Comparison of ENCODE assay signal across 8 mouse cellular contexts in the genomic region with DNA sequence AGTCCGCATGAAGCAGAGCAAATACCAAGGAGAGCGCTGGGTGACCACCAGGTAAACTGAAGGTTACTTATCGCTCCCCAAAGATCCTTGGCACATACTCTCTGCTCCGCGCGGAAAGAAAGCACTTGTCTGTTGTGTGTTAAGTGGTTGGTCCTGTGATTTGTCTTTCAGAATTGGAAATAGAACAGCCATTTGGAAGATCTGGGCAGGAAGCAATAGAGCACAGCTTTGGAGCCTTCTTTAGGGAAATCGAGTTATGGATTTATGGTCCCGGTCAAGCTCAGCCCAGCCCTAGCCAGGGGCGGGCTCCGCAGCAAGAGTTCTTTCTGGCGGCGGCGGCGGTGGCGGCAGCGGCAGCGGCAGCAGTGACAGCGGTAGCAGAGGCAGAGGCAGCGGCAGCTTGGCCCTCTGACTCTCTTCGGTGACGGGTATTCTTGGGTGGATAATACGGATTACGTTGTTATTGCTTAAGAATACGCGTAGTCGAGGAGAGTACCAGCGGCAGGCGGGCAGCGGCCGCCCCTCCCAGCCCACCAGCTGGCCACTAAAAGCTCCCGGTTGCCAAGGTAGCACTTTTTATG.
DNase-seq lines count a peak whose midpoint lies in the region; ATAC-seq and TF ChIP-seq lines count a peak whose summit lies in the region.

No protein-coding gene starts in this region.

- no peak for TF ChIP-seq POLR2A in ES-Bruce4 (IDR thresholded peaks at IDR 0.05; ENCODE audit: insufficient read depth, low read length)

- H3K4me1 ChIP-seq in ES-Bruce4 (ENCODE audit: control insufficient read depth, insufficient read depth, low read length): no peaks in the 10 kb centered on the region
- H3K4me1 ChIP-seq in embryonic facial prominence, embryonic 13.5 days: peaks cover 31% of the 10 kb centered on the region
- H3K4me1 ChIP-seq in intestine, embryonic 14.5 days (replicated peaks; ENCODE audit: control insufficient read depth, insufficient read depth, low read length): no peaks in the 10 kb centered on the region; the same call in 1 of the 2 replicates
- H3K4me1 ChIP-seq in midbrain, embryonic 13.5 days (replicated peaks): peaks cover 21% of the 10 kb centered on the region

- 2% methylated on average over 31 of the region's 31 CpGs for WGBS in embryonic facial prominence, embryonic 13.5 days
- 1% methylated on average over 31 of the region's 31 CpGs for WGBS in intestine, embryonic 14.5 days
- 2% methylated on average over 31 of the region's 31 CpGs for WGBS in midbrain, embryonic 13.5 days

- TF ChIP-seq CTCF in ES-Bruce4 (IDR thresholded peaks at IDR 0.05; ENCODE audit: low read depth, low read length): no peak

- peak overlapping the region; percentile 85 for H3K4me2 ChIP-seq in embryonic facial prominence, embryonic 13.5 days
- H3K4me2 ChIP-seq in intestine, embryonic 14.5 days (ENCODE audit: low read length): peak overlapping the region; percentile 64
- H3K4me2 ChIP-seq in midbrain, embryonic 13.5 days (replicated peaks): peak overlapping the region; percentile 96

- no peak overlapping the region for H3K9ac ChIP-seq in ES-Bruce4 (ENCODE audit: low read depth, poor library complexity, severe bottlenecking)
- H3K9ac ChIP-seq in embryonic facial prominence, embryonic 13.5 days: peak overlapping the region; percentile 55; the same call in 1 of the 2 replicates
- H3K9ac ChIP-seq in intestine, embryonic 14.5 days (ENCODE audit: low read length): no peak overlapping the region
- H3K9ac ChIP-seq in midbrain, embryonic 13.5 days (replicated peaks): peak overlapping the region; percentile 75

- no peak for TF ChIP-seq EP300 in ES-Bruce4 (IDR thresholded peaks at IDR 0.05; ENCODE audit: insufficient read depth, low read depth, low read length)

- no peak for ATAC-seq in embryonic facial prominence, embryonic 13.5 days (ENCODE audit: insufficient number of reproducible peaks, insufficient read depth, low FRiP score, low TSS enrichment, low read depth)
- no peak for ATAC-seq in intestine, embryonic 14.5 days (replicated peaks; ENCODE audit: low FRiP score, low TSS enrichment, low read depth)
- peak; percentile 54 for ATAC-seq in midbrain, embryonic 13.5 days

- peak overlapping the region; percentile 59 for H3K4me3 ChIP-seq in ES-Bruce4 (ENCODE audit: low read depth, low read length)
- H3K4me3 ChIP-seq in embryonic facial prominence, embryonic 13.5 days: peak overlapping the region; percentile 47
- peak overlapping the region; percentile 42 for H3K4me3 ChIP-seq in intestine, embryonic 14.5 days (ENCODE audit: low read depth, low read length)
- H3K4me3 ChIP-seq in midbrain, embryonic 13.5 days (replicated peaks): peak overlapping the region; percentile 59

- no peaks in the 10 kb centered on the region for H3K9me3 ChIP-seq in ES-Bruce4 (replicated peaks; ENCODE audit: control insufficient read depth, insufficient read depth, low read length, poor library complexity, severe bottlenecking)
- H3K9me3 ChIP-seq in embryonic facial prominence, embryonic 13.5 days: no peaks in the 10 kb centered on the region
- no peaks in the 10 kb centered on the region for H3K9me3 ChIP-seq in intestine, embryonic 14.5 days (ENCODE audit: control insufficient read depth, low read length)
- no peaks in the 10 kb centered on the region for H3K9me3 ChIP-seq in midbrain, embryonic 13.5 days

- DNase-seq in cerebellum, postnatal 25 days: peak; percentile 48 to 52
- DNase-seq in cerebellum, adult 11-12 months: no peak
- DNase-seq in intestine, embryonic 14.5 days (ENCODE audit: low spot score): peak; percentile 59
- no peak for DNase-seq in urinary bladder, postnatal 36 days (ENCODE audit: low spot score in 2 of 2)
- no peak for DNase-seq in spleen, adult 12 weeks (ENCODE audit: low spot score)

- H3K27ac ChIP-seq in ES-Bruce4 (ENCODE audit: insufficient read depth, low read length): no peak overlapping the region
- H3K27ac ChIP-seq in embryonic facial prominence, embryonic 13.5 days: no peak overlapping the region
- no peak overlapping the region for H3K27ac ChIP-seq in intestine, embryonic 14.5 days (ENCODE audit: low read depth)
- H3K27ac ChIP-seq in midbrain, embryonic 13.5 days: peak overlapping the region; percentile 87

- peaks cover 6% of the 10 kb centered on the region for H3K27me3 ChIP-seq in ES-Bruce4 (ENCODE audit: control insufficient read depth, insufficient read depth, low read length, poor library complexity, severe bottlenecking)
- H3K27me3 ChIP-seq in embryonic facial prominence, embryonic 13.5 days: peaks cover 71% of the 10 kb centered on the region
- peaks cover 64% of the 10 kb centered on the region for H3K27me3 ChIP-seq in intestine, embryonic 14.5 days (replicated peaks; ENCODE audit: control insufficient read depth, insufficient read depth, low read length)
- H3K27me3 ChIP-seq in midbrain, embryonic 13.5 days: peaks cover 26% of the 10 kb centered on the region

- no peaks in the 10 kb centered on the region for H3K36me3 ChIP-seq in ES-Bruce4 (ENCODE audit: control insufficient read depth, insufficient read depth, low read length, poor library complexity, severe bottlenecking)
- no peaks in the 10 kb centered on the region for H3K36me3 ChIP-seq in embryonic facial prominence, embryonic 13.5 days
- H3K36me3 ChIP-seq in intestine, embryonic 14.5 days (ENCODE audit: control insufficient read depth, insufficient read depth, low read length): no peaks in the 10 kb centered on the region
- H3K36me3 ChIP-seq in midbrain, embryonic 13.5 days: no peaks in the 10 kb centered on the region

Comparison
In these comparisons a context has a peak if more than half of its experiments do, and no peak if none do; other contexts are left out.
1. DNase-seq: peak in cerebellum, postnatal 25 days (2 of 2) and intestine, embryonic 14.5 days (single experiment); none in cerebellum, adult 11-12 months (single experiment), urinary bladder, postnatal 36 days (0 of 2) and spleen, adult 12 weeks (single experiment).
2. H3K9ac ChIP-seq: peak in embryonic facial prominence, embryonic 13.5 days (single experiment) and midbrain, embryonic 13.5 days (single experiment); none in ES-Bruce4 (single experiment) and intestine, embryonic 14.5 days (single experiment).
3. Peak in every context shown above with its lines, with median percentiles within 50 percentile points of each other: H3K4me3 ChIP-seq and H3K4me2 ChIP-seq.